Mouse (Mus musculus): Measurements from ENCODE around the gene Agrp. TPM values are rescaled to one million over a fixed set of nuclear protein-coding genes. Genes with fewer than 3 reads are reported as not detected.
"Not testable (repeated sequence)": the region's sequence is repeated elsewhere in the genome, so short reads cannot be mapped to it uniquely, and the experiment has no call there.

Gene Agrp
- total RNA-seq, 2 experiments from 2014 or later, result not detected

GRCm38 (mm10) chr8:105565952-105566702 is 71.1 kb downstream of the Agrp start, which contains the start of gene Atp6v0d1:
Gene Atp6v0d1, minus strand, starts transcription at chr8:105566047.
- intact Hi-C loops (cut with DNase I), result loop anchor here (5.0 kb wide), 1 partner anchor 41 kb away; the partner anchor contains the start of gene Ripor1
- DNase-seq (ENCODE audit: extremely low spot score in 1 of 2, low spot score in 2 of 2), result peak; percentile 99 to 100

GRCm38 (mm10) chr8:105565401-105565881 is 71.8 kb downstream of the Agrp start:
- no peak for DNase-seq (ENCODE audit: extremely low spot score in 1 of 2, low spot score in 2 of 2)
- intact Hi-C loops (cut with DNase I), result loop anchor here (5.0 kb wide), 1 partner anchor 42 kb away; the partner anchor contains the start of gene Ripor1

- not testable (repeated sequence) for DNase-seq (ENCODE audit: extremely low spot score in 1 of 2, low spot score in 2 of 2)
- intact Hi-C loops (cut with DNase I), result loop anchor here (5.0 kb wide), 1 partner anchor 43 kb away; the partner anchor contains the start of gene Ripor1
Measured at GRCm38 (mm10) chr8:105564573-105565229, 72.5 kb downstream of the Agrp start.

- intact Hi-C loops (cut with DNase I), result no loop called here
Measured at GRCm38 (mm10) chr8:105563871-105564270, 73.3 kb downstream of the Agrp start.

GRCm38 (mm10) chr8:105562863-105563262 is 74.3 kb downstream of the Agrp start:
- intact Hi-C loops (cut with DNase I), result no loop called here
- DNase-seq (ENCODE audit: extremely low spot score in 1 of 2, low spot score in 2 of 2), result no peak

More at GRCm38 (mm10) chr8:105563871-105564270, 73.3 kb downstream of the Agrp start:
- peak in 1 of 2 experiments; percentile 24 for DNase-seq (ENCODE audit: extremely low spot score in 1 of 2, low spot score in 2 of 2)

- intact Hi-C loops (cut with DNase I), result no loop called here
- peak in 1 of 2 experiments; percentile 21 for DNase-seq (ENCODE audit: extremely low spot score in 1 of 2, low spot score in 2 of 2)
Measured at GRCm38 (mm10) chr8:105555230-105555629, 82.0 kb downstream of the Agrp start.

DNA sequence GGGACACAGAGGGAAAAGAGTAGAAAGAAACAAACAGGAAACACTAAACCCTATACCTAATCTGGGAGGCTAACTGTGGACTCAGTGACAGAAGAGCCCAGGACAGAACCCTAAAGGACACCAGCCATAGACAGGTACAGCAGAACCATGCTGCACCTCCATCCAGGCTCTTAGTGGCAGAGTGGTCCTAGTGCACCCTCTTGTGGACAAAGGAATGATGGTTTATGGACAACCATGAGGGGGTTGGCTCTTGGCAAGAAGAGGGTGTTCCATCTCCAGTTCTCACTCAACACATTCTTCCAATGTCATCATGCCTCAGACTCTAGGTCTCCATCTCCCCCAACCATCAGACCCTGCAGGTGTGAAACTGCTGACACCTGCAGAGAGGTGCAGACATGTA is 83.1 kb downstream of the Agrp start:
- DNase-seq (ENCODE audit: extremely low spot score in 1 of 2, low spot score in 2 of 2), result peak in 1 of 2 experiments; percentile 57
- intact Hi-C loops (cut with DNase I), result loop anchor here (5.0 kb wide), 1 partner anchor 37 kb away; the partner anchor contains the start of gene Hsd11b2

DNA sequence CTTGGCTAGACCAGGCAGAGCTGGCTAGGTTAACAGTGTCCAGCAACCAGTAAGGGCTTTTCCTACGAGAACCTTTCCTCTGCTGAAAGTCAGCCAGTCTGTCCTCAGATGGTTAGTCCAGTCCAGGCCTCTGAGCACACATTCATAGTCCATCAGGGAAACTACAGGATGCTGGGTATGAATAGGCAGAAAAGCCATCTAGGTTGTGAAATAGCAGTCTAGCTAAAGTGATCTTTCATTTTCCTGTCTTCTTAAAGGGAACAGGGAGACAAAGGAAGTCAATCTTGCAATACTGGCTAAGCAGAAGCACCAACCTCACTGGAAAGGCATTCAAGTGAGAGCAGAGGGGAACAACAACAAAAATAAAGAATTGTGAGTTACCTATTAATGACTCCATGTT is 84.4 kb downstream of the Agrp start:
- DNase-seq (ENCODE audit: extremely low spot score in 1 of 2, low spot score in 2 of 2), result no peak
- intact Hi-C loops (cut with DNase I), result loop anchor here (5.0 kb wide), 1 partner anchor 36 kb away; the partner anchor contains the start of gene Hsd11b2

GRCm38 (mm10) chr8:105552032-105552431 is 85.2 kb downstream of the Agrp start:
- intact Hi-C loops (cut with DNase I), result loop anchor here (5.0 kb wide), 1 partner anchor 35 kb away; the partner anchor contains the start of gene Hsd11b2
- DNase-seq (ENCODE audit: extremely low spot score in 1 of 2, low spot score in 2 of 2), result no peak

DNA sequence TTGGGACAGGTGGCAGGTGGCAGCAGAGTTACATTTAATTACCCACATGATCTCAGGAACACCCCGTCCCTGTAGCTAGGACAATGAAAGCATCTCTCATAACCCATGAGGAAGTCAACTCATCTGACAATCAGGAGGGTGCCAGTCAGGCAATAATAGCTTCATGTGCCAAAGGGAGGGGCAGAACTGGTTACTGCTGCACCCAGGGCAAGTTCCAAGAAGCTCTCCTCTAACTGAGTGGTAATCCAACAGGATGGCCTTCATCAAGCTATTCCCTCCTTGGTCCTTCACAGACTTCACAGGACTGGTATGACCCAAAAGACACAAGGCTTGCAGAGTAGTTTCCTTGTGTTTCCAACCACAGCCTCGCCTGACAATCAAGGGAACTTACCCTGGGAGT is 87.1 kb downstream of the Agrp start:
- intact Hi-C loops (cut with DNase I), result loop anchor here (5.0 kb wide), 1 partner anchor 33 kb away; the partner anchor contains the start of gene Hsd11b2
- DNase-seq (ENCODE audit: extremely low spot score in 1 of 2, low spot score in 2 of 2), result no peak

DNA sequence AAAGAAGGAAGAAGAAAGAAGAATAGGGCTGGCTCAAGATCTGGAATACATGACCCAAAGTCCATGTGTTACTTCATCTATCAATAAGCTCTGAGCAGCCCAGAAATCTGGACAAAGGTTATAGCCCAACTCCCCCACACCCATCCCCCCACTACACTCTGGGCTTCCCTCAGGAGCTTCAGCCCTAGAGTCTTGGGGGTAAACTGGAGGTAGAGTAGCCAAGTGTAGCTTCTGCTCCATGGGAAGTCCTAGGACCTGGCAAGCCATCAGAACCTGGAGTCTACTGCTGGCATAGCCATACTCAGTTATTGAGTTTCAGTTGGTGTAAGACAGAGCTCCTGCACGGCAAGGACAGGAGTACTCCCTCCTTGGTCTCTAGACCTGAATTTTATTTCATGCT is 87.7 kb downstream of the Agrp start:
- intact Hi-C loops (cut with DNase I), result no loop called here
- no peak for DNase-seq (ENCODE audit: extremely low spot score in 1 of 2, low spot score in 2 of 2)

- intact Hi-C loops (cut with DNase I), result no loop called here
- DNase-seq (ENCODE audit: extremely low spot score in 1 of 2, low spot score in 2 of 2), result no peak
Measured at GRCm38 (mm10) chr8:105546384-105547350, 90.5 kb downstream of the Agrp start.

GRCm38 (mm10) chr8:105545249-105545648 is 91.9 kb downstream of the Agrp start:
- intact Hi-C loops (cut with DNase I), result no loop called here
- DNase-seq (ENCODE audit: extremely low spot score in 1 of 2, low spot score in 2 of 2), result peak in 1 of 2 experiments; percentile 62

DNA sequence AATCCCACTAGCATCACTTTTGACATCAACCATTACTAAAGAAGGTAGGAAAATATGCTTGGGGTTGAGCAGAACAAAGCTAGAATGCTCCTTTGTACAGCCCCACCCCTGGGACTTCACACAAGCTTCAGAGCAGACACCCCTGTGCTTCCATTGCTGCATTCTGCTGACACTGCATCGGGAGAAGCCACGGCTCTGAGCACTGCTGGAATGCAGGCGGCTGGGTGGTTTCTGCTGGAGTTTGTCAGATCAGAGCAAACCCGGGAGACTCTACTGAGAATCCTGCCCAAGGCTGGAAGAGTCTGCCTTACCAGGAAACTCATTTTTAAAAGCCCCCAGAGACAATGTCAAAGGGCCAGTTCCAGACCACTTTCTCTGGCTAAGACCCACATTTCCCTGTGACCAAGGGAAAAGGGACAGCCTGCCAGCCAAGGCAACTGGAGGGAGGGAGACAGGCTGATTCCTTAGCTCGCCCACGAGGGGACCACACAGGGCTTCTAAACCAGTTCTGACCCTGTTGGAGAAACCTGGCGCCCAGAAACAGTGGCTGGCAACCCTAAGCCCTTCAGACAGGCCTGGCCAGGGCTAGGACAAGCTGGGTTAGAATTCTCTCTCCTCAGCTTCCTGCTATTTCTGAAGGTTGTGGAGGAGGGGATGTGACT is 92.5 kb downstream of the Agrp start:
- no peak for DNase-seq (ENCODE audit: extremely low spot score in 1 of 2, low spot score in 2 of 2)
- intact Hi-C loops (cut with DNase I), result no loop called here

GRCm38 (mm10) chr8:105543703-105544102 is 93.5 kb downstream of the Agrp start:
- DNase-seq (ENCODE audit: extremely low spot score in 1 of 2, low spot score in 2 of 2), result no peak
- intact Hi-C loops (cut with DNase I), result no loop called here

- intact Hi-C loops (cut with DNase I), result no loop called here
Measured at GRCm38 (mm10) chr8:105542808-105543207, 94.4 kb downstream of the Agrp start.

GRCm38 (mm10) chr8:105542032-105542656 is 95.0 kb downstream of the Agrp start:
- intact Hi-C loops (cut with DNase I), result no loop called here
- no peak for DNase-seq (ENCODE audit: extremely low spot score in 1 of 2, low spot score in 2 of 2)

More at GRCm38 (mm10) chr8:105542808-105543207, 94.4 kb downstream of the Agrp start:
- no peak for DNase-seq (ENCODE audit: extremely low spot score in 1 of 2, low spot score in 2 of 2)

Measured in left cerebral cortex, postnatal 10 days (tissue).